Mouse (Mus musculus) thymus, adult 2 months (tissue): ENCODE results near the gene Tmem121b.

Experiments used
- CTCF ChIP-seq: fragments of 200-500 bp; IDR thresholded peaks from 2 replicates; pipeline ENCODE4 v1.5.1; 2012; ENCODE audit warnings: mild to moderate bottlenecking, control low read depth, low read length, moderate library complexity, borderline replicate concordance; ENCODE audit not compliant: control insufficient read depth, poor library complexity, insufficient read depth; ENCODE audit errors: extremely low read depth
- POLR2A ChIP-seq: fragments of 200-500 bp; IDR thresholded peaks from 2 replicates; pipeline ENCODE4 v1.6.1; 2012; ENCODE audit warnings: mild to moderate bottlenecking, low read length, control low read depth, moderate library complexity; ENCODE audit not compliant: control insufficient read depth, poor library complexity, insufficient read depth; ENCODE audit errors: extremely low read depth

DNA sequence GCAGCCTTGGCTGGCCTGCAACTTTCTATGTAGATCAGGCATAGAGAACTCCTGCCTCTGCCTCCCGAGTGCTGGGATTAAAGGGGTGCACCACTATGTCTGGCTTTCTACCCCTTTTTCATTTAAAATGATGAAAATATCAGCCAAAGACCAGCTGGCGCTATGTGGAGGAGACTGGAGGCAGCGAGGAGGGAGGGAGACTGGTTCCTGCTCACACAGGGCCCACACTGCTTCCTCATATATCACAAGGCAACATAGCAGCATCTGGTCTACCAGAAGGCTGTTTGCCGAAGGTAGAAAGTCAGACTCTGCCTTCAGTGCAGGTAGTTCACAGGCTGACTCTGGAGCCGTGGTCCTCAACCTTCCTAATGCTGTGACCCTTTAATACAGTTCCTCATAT lies 13.2 kb downstream of the Tmem121b start:
- TF ChIP-seq POLR2A = no peak
- no peak for TF ChIP-seq CTCF
